Mouse (Mus musculus): Measurements from ENCODE around the gene Rbm10. TPM values are rescaled to one million over a fixed set of nuclear protein-coding genes. Genes with fewer than 3 reads are reported as not detected.

The Rbm10 gene
- polyA plus RNA-seq (2011; ENCODE audit: insufficient read depth, insufficient read length, low replicate concordance, missing spikeins), result 29.7 and 45.2 TPM in 2 replicates

DNA sequence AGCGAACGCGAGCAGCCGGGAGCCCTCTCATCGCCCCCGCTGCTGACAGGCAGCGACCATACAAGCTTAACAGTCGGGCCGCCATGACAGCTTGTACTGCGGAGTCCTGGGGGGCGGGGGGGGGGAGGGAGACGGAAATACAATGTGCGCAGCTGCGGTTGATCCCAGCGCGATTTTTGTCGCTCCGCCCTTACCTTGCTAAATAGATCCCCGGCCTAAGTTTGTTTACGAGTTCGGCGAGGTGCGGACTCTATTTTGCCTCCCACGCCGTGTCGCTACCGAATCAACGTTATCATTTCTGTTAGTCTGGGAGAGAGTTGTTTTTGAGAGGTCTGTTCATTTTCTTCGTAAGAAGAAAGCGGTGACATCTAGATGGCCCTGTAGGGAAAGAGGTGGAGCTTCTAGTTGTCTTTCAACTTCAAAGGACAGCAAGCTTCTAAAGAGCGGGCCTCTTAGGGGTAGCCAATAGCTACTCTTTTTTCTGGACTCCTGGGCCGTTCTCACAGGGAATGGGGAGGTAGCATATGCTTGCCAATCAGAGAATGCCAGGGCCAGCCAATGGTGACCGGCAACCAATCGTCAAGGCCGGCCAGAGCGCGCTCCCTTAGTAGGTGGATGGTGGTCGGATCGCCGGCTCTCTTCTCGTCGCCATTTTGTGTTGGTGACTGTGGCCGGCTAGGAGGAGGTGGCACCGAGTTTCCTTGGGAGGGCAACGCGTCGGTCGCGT lies at the start of gene Rbm10, which contains the start of gene Ndufb11:
Rbm10 (plus strand) TSS at position 328 of the 727 bp plus-strand sequence.
Ndufb11 (minus strand) TSS at position 444 of the 727 bp plus-strand sequence.
- H3K27ac ChIP-seq (ENCODE audit: control insufficient read depth, insufficient read depth, low read depth, low read length, poor library complexity), result peak within 1 kb of the TSS; percentile 87
- no peaks in the 10 kb centered on the region for H3K4me1 ChIP-seq (ENCODE audit: control insufficient read depth, insufficient read depth, low read length)
- H3K4me3 ChIP-seq (replicated peaks; ENCODE audit: control insufficient read depth, low read depth, low read length), result peak within 1 kb of the TSS; percentile 92
- peak; percentile 56; the same call in 1 of the 2 replicates for TF ChIP-seq POLR2A (IDR thresholded peaks at IDR 0.05; ENCODE audit: borderline replicate concordance, control insufficient read depth, low read depth, low read length)
- TF ChIP-seq CTCF (IDR thresholded peaks at IDR 0.05; ENCODE audit: control insufficient read depth, insufficient read depth, low read length), result no peak
- WGBS, result 7% methylated on average over 49 of the region's 49 CpGs

DNA sequence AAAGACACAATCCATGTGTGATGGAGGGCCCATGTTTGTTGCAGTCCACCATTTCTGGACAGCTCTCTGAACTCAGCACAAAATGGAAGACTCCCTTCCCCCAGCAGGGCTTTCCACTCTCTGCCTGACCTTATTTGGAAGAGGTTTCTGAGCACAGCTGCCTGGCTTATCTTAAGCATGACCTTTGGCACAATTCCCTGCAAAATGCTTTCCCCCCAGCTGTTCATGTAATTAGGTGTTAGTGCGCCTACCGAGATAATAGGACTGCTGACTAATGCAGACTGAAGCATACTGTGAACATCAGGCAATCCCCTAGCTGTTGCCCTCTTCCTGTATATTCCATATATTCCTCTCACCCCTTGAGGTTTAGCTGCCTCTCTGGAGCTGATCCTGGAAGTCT lies 46.3 kb upstream of the Rbm10 start:
- Histone ChIP-seq H3K27ac (ENCODE audit: control insufficient read depth, insufficient read depth, low read depth, low read length, poor library complexity) (no peak overlapping the region), H3K4me1 (ENCODE audit: control insufficient read depth, insufficient read depth, low read length) (no peaks in the 10 kb centered on the region), H3K4me3 (replicated peaks; ENCODE audit: control insufficient read depth, low read depth, low read length) (no peak overlapping the region)
- WGBS, result 73% methylated on average over 2 of the region's 2 CpGs
- TF ChIP-seq CTCF (IDR thresholded peaks at IDR 0.05; ENCODE audit: control insufficient read depth, insufficient read depth, low read length), result no peak
- no peak for TF ChIP-seq POLR2A (IDR thresholded peaks at IDR 0.05; ENCODE audit: borderline replicate concordance, control insufficient read depth, low read depth, low read length)

DNA sequence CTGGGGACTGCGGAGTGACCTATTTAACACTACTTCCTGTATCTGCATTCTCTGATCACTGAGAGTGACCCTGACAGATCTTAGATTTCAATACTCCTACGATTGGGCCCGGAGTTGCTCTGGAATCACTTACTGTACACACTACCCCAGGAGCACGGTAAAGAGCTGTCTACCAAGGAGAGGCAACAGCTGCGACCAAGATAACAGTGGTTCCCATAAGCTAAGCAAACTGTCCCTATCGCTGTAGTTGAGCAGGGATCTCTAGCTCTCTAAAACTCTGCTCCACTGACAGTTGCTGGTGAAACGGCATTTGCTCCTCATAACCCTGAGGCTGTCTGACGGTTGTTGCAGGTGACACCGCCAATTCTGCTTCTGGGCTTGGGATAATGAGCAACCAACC lies 44.6 kb upstream of the Rbm10 start:
- no peaks in the 10 kb centered on the region for H3K4me1 ChIP-seq (ENCODE audit: control insufficient read depth, insufficient read depth, low read length)
- whole genome bisulfite sequencing, result 69% methylated on average over 9 of the region's 9 CpGs
- TF ChIP-seq POLR2A (IDR thresholded peaks at IDR 0.05; ENCODE audit: borderline replicate concordance, control insufficient read depth, low read depth, low read length) (no peak), CTCF (IDR thresholded peaks at IDR 0.05; ENCODE audit: control insufficient read depth, insufficient read depth, low read length) (no peak)

DNA sequence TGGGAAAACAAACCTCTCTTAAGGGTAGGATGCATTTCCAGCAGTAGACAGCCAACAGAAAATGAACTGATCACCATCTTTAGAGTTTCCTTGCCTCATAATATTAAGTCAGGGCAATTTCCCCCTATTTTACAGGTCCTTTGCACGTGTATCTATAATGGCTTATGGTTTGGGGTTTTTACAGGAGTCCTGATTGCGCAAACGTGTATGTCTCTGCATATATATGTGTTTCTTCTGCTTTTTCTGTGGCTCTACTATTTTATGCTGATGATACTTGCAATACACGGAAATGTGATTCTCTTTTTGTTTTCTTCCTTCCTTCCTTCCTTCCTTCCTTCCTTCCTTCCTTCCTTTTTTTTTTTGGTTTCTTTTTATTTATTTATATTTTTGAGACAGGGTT lies 43.4 kb upstream of the Rbm10 start:
- 43% methylated on average over 4 of the region's 4 CpGs for WGBS
- Histone ChIP-seq H3K4me1 (ENCODE audit: control insufficient read depth, insufficient read depth, low read length) (no peaks in the 10 kb centered on the region), H3K27ac (ENCODE audit: control insufficient read depth, insufficient read depth, low read depth, low read length, poor library complexity) (no peak overlapping the region), H3K4me3 (replicated peaks; ENCODE audit: control insufficient read depth, low read depth, low read length) (no peak overlapping the region)
- TF ChIP-seq POLR2A (IDR thresholded peaks at IDR 0.05; ENCODE audit: borderline replicate concordance, control insufficient read depth, low read depth, low read length), result no peak
- TF ChIP-seq CTCF (IDR thresholded peaks at IDR 0.05; ENCODE audit: control insufficient read depth, insufficient read depth, low read length), result no peak

More for the DNA sequence above, 44.6 kb upstream of the Rbm10 start:
- Histone ChIP-seq H3K27ac (ENCODE audit: control insufficient read depth, insufficient read depth, low read depth, low read length, poor library complexity) (no peak overlapping the region), H3K4me3 (replicated peaks; ENCODE audit: control insufficient read depth, low read depth, low read length) (no peak overlapping the region)

DNA sequence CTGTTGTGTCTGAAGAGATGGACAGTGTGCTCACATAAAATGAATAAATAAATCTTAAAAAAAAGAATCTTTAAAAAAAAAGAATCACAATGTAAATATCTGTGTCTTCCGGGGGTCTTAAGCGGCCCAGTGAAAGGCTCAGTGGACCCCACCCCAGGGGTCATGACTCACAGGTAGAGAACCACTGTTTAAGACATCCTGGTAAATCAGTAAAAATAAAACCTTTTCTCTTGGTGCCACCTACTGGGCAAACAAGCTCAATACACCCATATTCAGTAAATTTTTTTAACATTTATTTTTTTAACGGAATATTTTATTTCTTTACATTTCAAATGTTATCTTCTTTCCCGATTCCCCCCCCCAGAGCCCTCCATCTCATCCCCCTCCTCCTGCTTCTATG lies 29.3 kb upstream of the Rbm10 start:
- H3K4me3 ChIP-seq (replicated peaks; ENCODE audit: control insufficient read depth, low read depth, low read length), result no peak overlapping the region
- no peaks in the 10 kb centered on the region for H3K4me1 ChIP-seq (ENCODE audit: control insufficient read depth, insufficient read depth, low read length)
- no peak overlapping the region for H3K27ac ChIP-seq (ENCODE audit: control insufficient read depth, insufficient read depth, low read depth, low read length, poor library complexity)
- TF ChIP-seq CTCF (IDR thresholded peaks at IDR 0.05; ENCODE audit: control insufficient read depth, insufficient read depth, low read length) (no peak), POLR2A (IDR thresholded peaks at IDR 0.05; ENCODE audit: borderline replicate concordance, control insufficient read depth, low read depth, low read length) (no peak)
- WGBS, result 7% methylated on average over 4 of the region's 4 CpGs

DNA sequence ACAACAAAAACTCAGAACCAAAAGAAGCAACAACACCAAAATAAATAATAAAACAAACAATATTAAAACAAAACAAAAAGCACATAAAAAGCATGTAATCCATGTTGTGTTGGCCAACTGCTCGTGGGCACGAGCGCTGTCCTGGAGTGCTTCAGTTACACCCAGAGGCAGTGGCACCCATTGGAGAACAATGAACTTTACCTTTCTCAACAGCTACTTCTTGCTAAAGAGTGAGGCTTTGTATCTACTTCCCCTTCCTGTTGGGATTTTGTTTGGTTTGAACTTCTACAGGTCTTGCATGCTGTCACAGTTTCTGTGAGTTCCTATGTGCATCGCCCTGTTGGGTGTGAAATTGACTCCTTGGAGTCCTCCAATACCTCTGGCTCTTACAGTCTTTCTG lies 8.8 kb upstream of the Rbm10 start:
- Histone ChIP-seq H3K27ac (ENCODE audit: control insufficient read depth, insufficient read depth, low read depth, low read length, poor library complexity) (no peak overlapping the region), H3K4me3 (replicated peaks; ENCODE audit: control insufficient read depth, low read depth, low read length) (no peak overlapping the region), H3K4me1 (ENCODE audit: control insufficient read depth, insufficient read depth, low read length) (no peaks in the 10 kb centered on the region)
- TF ChIP-seq POLR2A (IDR thresholded peaks at IDR 0.05; ENCODE audit: borderline replicate concordance, control insufficient read depth, low read depth, low read length) (no peak), CTCF (IDR thresholded peaks at IDR 0.05; ENCODE audit: control insufficient read depth, insufficient read depth, low read length) (no peak)
- WGBS, result 57% methylated on average over 4 of the region's 4 CpGs

DNA sequence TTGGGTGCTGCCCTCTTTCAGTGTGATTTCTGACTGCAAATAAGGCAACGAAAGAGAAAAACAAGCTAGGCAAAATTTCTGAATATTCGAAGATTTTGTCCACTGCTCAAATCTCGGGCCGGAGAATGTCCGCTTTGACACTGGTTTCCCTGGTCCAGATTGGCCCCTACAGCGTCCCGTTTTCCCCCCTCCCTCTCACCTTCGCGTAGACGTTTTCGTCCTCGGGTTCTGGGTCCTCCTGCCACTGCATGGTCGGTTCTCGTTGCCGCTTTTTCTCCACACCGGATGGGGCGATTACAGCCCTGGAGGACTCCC lies 485 bp upstream of the Rbm10 start:
- H3K4me1 ChIP-seq (ENCODE audit: control insufficient read depth, insufficient read depth, low read length), result no peaks in the 10 kb centered on the region
- TF ChIP-seq CTCF (IDR thresholded peaks at IDR 0.05; ENCODE audit: control insufficient read depth, insufficient read depth, low read length), result no peak
- TF ChIP-seq POLR2A (IDR thresholded peaks at IDR 0.05; ENCODE audit: borderline replicate concordance, control insufficient read depth, low read depth, low read length), result no peak
- peak overlapping the region; percentile 87 for H3K27ac ChIP-seq (ENCODE audit: control insufficient read depth, insufficient read depth, low read depth, low read length, poor library complexity)
- H3K4me3 ChIP-seq (replicated peaks; ENCODE audit: control insufficient read depth, low read depth, low read length), result peak overlapping the region; percentile 60
- 16% methylated on average over 17 of the region's 17 CpGs for WGBS

DNA sequence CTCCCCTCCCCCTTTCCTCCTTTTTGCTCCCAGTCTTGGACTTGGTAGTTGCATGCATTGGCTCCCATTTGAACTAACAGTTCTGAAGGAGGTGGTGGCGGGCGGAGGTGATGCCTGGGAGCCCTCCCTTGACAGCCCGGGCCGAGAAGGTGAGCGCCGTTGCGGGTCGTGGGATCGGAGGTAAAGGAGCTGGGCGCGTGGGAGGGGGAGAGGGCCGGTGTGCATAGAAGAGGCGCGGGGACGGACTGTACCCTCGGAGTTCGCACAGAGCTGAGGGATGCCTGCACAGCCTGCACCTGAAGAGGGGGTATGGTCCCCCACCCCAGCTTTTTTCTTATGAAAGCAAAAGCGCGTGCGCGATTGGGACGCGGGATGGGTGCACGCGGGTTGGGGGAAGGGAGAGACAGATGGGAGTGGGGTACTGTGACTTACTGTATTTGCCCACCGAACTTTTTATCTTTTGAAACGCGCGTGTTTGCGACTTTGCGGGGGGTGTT lies 648 bp downstream of the Rbm10 start:
- WGBS, result 25% methylated on average over 31 of the region's 31 CpGs
- H3K27ac ChIP-seq (ENCODE audit: control insufficient read depth, insufficient read depth, low read depth, low read length, poor library complexity), result peak overlapping the region; percentile 87
- TF ChIP-seq POLR2A (IDR thresholded peaks at IDR 0.05; ENCODE audit: borderline replicate concordance, control insufficient read depth, low read depth, low read length) (no peak), CTCF (IDR thresholded peaks at IDR 0.05; ENCODE audit: control insufficient read depth, insufficient read depth, low read length) (no peak)
- no peaks in the 10 kb centered on the region for H3K4me1 ChIP-seq (ENCODE audit: control insufficient read depth, insufficient read depth, low read length)
- H3K4me3 ChIP-seq (replicated peaks; ENCODE audit: control insufficient read depth, low read depth, low read length), result peak overlapping the region; percentile 92

Data from bone marrow, adult 2 months (tissue).